Mouse (Mus musculus) midbrain, embryonic 12.5 days (tissue): Measurements from ENCODE around the gene Tbkbp1. TPM values are rescaled to one million over a fixed set of nuclear protein-coding genes. Genes with fewer than 3 reads are reported as not detected.
A peak's percentile ranks its signal among the peaks of the same experiment; 100 is the strongest.

ENCODE experiments used
- ATAC-seq: fragments of 200-750 bp; cut with Nextera tagmentation; 2 replicates; pipeline ENCODE4 v1.8.0; 2017; ENCODE audit warnings: low read depth, moderate TSS enrichment, moderate library complexity; ENCODE audit not compliant: low FRiP score
- H3K27ac ChIP-seq: fragments of 300-500 bp; sonication (generic); replicated peaks from 2 replicates; pipeline ENCODE4 v1.5.1; 2016; ENCODE audit warnings: mild to moderate bottlenecking
- H3K27me3 ChIP-seq: fragments of 300-500 bp; sonication (generic); 2 replicates; pipeline ENCODE4 v1.6.1; 2016; ENCODE audit warnings: mild to moderate bottlenecking
- H3K36me3 ChIP-seq: fragments of 300-500 bp; sonication (generic); 2 replicates; pipeline ENCODE4 v1.6.1; 2016
- H3K4me1 ChIP-seq: fragments of 300-500 bp; sonication (generic); 2 replicates; pipeline ENCODE4 v1.6.1; 2016
- H3K4me2 ChIP-seq: fragments of 300-500 bp; sonication (generic); replicated peaks from 2 replicates; pipeline ENCODE4 v1.6.1; 2016; ENCODE audit warnings: mild to moderate bottlenecking, moderate library complexity
- H3K4me3 ChIP-seq: fragments of 300-500 bp; sonication (generic); 2 replicates; pipeline ENCODE4 v1.5.1; 2016; ENCODE audit warnings: mild to moderate bottlenecking
- H3K9ac ChIP-seq: fragments of 300-500 bp; sonication (generic); replicated peaks from 2 replicates; pipeline ENCODE4 v1.6.1; 2016; ENCODE audit warnings: mild to moderate bottlenecking, moderate library complexity
- H3K9me3 ChIP-seq: fragments of 300-500 bp; sonication (generic); 2 replicates; pipeline ENCODE4 v1.6.1; 2016; ENCODE audit warnings: mild to moderate bottlenecking
- WGBS: fragments of 180-500 bp; shearing (Covaris S2); methylation state at CpG from one replicate; pipeline ENCODE4 v1.1.7; 2016; 5-methylcytosine and 5-hydroxymethylcytosine counted together
- polyA plus RNA-seq: library from polyadenylated mRNA; unstranded; fragments of >200 nt; fragmentation: Nextera tagmentation; extraction: Ambion mirVana; gene quantifications from 2 replicates; pipeline ENCODE4 v1.2.1, GENCODE M21; 2016

Gene Tbkbp1
- polyA plus RNA-seq, 1 experiment from 2014 or later: 6.7 TPM

DNA sequence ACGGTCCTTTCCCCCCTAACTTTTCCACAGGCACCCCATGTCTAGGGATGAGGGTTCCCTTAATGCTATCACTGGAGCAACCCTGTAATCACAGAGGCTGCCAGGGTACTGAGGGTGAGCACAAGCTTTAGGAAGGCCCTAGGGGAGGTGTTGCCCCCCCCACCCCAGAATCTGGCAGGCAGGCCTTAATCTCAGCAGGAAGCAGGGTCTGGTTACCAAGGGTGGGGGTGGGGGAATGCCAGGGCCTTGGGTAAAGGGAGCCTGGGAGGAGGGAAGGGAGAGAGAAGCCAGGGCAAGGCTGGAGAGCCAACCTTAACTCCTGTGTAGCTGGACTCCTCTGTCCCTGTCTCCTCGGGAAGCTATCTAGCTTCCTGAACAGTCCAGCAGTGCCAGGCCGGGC, 30.7 kb downstream of the Tbkbp1 start:
- Histone ChIP-seq H3K4me2 (no peak overlapping the region), H3K4me3 (no peak overlapping the region), H3K9ac (no peak overlapping the region), H3K9me3 (no peaks in the 10 kb centered on the region), H3K4me1 (peaks cover 20% of the 10 kb centered on the region), H3K27me3 (peaks cover 59% of the 10 kb centered on the region), H3K27ac (no peak overlapping the region), H3K36me3 (no peaks in the 10 kb centered on the region)
- ATAC-seq: no peak
- 55% methylated on average over 3 of the region's 3 CpGs for WGBS

DNA sequence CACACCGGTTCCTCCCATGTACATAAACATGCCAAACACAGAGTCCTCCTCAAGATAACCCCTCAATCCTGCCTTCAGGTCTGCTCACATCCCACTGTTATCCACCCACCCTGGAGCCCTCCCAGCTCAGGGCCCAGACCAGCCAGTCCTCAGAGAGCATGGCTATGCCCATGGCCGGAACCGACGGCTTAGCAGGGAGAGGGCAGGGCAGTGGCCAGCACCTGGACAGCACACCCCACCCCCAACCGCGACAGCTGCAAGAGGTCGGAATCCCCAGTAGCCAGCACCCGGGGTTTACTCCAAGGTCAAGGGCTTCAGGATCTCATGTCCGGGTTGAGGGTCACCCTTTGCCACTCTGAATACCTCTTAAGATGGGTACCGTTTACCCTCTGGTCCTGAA, 31.1 kb downstream of the Tbkbp1 start:
- Histone ChIP-seq H3K4me2 (no peak overlapping the region), H3K9ac (no peak overlapping the region), H3K27me3 (peaks cover 61% of the 10 kb centered on the region), H3K4me3 (no peak overlapping the region), H3K9me3 (no peaks in the 10 kb centered on the region), H3K4me1 (peaks cover 24% of the 10 kb centered on the region), H3K27ac (no peak overlapping the region), H3K36me3 (no peaks in the 10 kb centered on the region)
- ATAC-seq: no peak
- WGBS: 54% methylated on average over 10 of the region's 10 CpGs

DNA sequence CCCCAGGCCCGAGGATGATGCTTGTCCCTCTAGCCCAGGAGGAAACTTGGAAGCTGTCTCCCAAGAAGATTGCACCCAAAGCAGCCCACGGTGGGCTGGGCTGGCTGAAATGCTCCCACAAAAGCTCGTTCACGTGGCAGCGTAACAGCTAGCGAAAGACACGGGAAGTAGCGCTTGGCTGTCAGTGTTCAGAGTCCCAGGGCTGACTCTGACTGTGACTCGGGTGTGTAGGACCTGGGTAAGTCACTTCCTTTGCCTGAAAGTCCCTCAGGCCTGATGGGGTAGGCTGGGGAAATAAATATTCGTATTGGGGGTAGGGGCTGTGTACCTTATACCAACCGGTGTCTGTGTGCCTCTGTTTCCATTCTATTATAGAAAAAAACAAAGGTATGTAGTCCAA, 35.5 kb downstream of the Tbkbp1 start:
- Histone ChIP-seq H3K9ac (no peak overlapping the region), H3K27me3 (peaks cover 80% of the 10 kb centered on the region), H3K4me1 (peaks cover 18% of the 10 kb centered on the region), H3K9me3 (no peaks in the 10 kb centered on the region), H3K4me3 (no peak overlapping the region), H3K27ac (no peak overlapping the region), H3K4me2 (no peak overlapping the region), H3K36me3 (no peaks in the 10 kb centered on the region)
- 11% methylated on average over 11 of the region's 11 CpGs for WGBS
- ATAC-seq: no peak

DNA sequence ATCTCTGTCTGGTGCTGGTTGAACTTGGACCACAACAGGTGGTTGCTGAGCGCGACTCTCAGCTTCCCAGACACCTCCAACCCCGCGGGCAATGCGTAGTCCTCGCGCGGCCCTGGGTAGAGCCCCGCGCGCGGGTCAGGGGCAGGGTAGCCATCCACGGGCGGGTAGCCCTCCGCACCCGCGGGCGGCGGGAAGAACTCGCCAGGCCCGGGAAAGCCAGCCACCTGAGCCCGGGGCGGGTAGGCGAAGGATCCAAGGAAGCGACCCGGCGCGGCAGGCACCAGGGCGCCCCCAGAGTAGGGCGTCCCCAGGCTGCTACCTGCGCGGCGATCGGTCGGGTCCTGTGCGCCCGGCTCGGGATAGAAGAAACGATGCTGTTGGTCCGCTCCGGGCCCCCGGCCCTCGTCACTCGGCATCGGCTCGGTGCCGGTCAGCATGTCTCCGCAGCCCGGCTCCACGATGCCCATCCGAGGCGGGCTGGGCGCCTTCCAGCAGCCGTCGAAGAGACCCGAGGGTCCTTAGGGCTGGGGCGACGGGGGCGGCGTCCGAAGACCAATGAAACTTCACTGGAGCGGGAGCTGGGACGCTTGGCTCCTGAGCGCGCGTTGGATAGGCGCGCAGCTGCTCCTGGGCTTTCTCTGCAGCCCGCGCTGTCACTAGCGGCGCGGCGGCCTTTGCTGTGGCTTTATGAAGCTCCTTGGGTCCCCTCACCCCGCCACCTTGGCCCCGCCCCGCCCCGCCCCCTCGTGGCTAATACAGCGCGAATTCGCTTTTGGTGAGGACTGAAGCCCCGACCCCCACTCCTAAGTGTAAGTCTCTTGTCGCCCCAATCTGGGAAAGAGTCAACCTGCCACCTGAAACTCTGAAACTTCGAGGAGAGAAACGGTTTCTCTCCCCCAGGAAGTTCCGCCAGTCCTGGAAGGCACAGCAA, 36.4 kb downstream of the Tbkbp1 start, which contains the start of gene Tbx21:
Tbx21 (minus strand) TSS at position 661 of the 931 bp plus-strand sequence.
- Histone ChIP-seq H3K9ac (peak within 1 kb of the TSS; percentile 28; the same call in 1 of the 2 replicates), H3K36me3 (no peaks in the 10 kb centered on the region), H3K9me3 (no peaks in the 10 kb centered on the region), H3K4me3 (peak within 1 kb of the TSS; percentile 41), H3K27ac (no peak within 1 kb of the TSS), H3K4me1 (peaks cover 18% of the 10 kb centered on the region), H3K4me2 (peak within 1 kb of the TSS; percentile 65), H3K27me3 (peaks cover 79% of the 10 kb centered on the region)
- WGBS: under 1% methylated on average over 79 of the region's 87 CpGs
- no peak for ATAC-seq

DNA sequence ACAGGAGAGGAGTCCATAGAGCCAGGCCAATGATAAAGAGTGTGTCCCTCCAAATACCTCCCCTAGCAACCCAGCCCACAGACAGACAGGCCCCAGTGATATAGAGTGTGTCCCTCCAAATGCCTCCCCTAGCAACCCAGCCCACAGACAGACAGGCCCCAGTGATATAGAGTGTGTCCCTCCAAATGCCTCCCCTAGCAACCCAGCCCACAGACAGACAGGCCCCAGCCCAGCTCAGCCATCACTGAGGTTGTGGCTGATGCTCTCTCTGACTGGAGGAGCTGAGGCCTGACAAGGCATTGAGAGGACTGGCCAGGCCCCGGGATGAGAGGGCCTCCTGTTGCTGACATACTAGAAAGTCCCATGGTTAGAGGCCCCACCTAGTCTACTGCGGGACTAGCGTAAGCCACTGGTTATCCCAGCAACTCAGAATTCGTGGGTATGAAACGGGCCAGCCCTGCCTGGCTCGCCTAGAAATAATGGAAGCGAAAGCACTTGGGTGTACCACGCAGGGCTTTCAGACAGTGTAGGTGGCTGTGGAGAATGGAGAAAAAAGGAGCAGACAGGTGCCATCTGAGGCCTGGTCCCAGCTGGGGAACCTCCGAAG, 38.7 kb downstream of the Tbkbp1 start:
- Histone ChIP-seq H3K27ac (no peak overlapping the region), H3K36me3 (no peaks in the 10 kb centered on the region), H3K4me3 (no peak overlapping the region), H3K4me1 (peaks cover 18% of the 10 kb centered on the region), H3K9me3 (no peaks in the 10 kb centered on the region), H3K4me2 (no peak overlapping the region), H3K9ac (no peak overlapping the region), H3K27me3 (peaks cover 64% of the 10 kb centered on the region)
- ATAC-seq: no peak
- 81% methylated on average over 9 of the region's 9 CpGs for WGBS

DNA sequence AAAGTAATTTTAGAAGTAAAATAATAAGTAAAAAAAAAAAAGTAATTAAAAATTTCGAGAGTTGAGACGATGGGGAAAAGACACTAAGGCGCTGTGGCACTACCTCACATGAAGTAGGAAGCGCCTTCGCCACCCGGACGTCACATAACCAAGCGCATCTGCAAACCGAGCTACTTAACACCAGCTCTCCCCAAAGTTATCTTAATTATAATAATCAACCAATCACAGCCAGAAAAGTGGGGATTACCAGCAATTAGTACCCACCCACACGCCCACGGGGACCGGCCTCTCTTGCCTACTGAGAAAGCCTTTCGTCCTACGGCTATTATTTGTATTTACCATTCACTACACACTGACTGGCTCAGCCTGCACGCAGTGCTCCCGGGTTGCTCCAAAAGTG, 42.3 kb downstream of the Tbkbp1 start:
- Histone ChIP-seq H3K4me1 (peaks cover under 1% of the 10 kb centered on the region; the same call in 1 of the 2 replicates), H3K9me3 (no peaks in the 10 kb centered on the region), H3K36me3 (no peaks in the 10 kb centered on the region), H3K4me3 (no peak overlapping the region), H3K27ac (no peak overlapping the region), H3K4me2 (no peak overlapping the region), H3K27me3 (peaks cover 32% of the 10 kb centered on the region), H3K9ac (no peak overlapping the region)
- 79% methylated on average over 16 of the region's 16 CpGs for WGBS
- ATAC-seq: no peak

DNA sequence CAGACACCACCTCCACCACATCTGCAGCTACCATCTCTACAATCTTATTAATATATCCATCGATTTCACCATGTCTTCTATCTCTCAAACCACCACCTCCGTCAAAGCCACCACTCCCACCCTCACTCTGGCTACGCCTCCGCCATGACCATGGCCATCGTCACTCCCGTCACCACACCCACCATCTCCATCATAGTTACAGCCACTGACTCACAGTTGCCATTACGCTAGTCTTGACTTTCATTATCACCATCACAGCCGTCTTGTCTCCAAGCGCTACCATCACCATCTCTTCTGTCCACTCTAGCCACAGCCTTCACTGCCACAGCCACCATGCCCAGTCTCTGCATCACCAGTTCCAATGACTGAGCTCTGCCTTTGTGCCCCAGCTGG, 47.2 kb downstream of the Tbkbp1 start:
- Histone ChIP-seq H3K27me3 (peaks cover 27% of the 10 kb centered on the region), H3K27ac (no peak overlapping the region), H3K4me3 (no peak overlapping the region), H3K9ac (no peak overlapping the region), H3K9me3 (no peaks in the 10 kb centered on the region), H3K4me2 (no peak overlapping the region), H3K4me1 (no peaks in the 10 kb centered on the region), H3K36me3 (no peaks in the 10 kb centered on the region)
- no peak for ATAC-seq
- 94% methylated on average over 9 of the region's 9 CpGs for WGBS

DNA sequence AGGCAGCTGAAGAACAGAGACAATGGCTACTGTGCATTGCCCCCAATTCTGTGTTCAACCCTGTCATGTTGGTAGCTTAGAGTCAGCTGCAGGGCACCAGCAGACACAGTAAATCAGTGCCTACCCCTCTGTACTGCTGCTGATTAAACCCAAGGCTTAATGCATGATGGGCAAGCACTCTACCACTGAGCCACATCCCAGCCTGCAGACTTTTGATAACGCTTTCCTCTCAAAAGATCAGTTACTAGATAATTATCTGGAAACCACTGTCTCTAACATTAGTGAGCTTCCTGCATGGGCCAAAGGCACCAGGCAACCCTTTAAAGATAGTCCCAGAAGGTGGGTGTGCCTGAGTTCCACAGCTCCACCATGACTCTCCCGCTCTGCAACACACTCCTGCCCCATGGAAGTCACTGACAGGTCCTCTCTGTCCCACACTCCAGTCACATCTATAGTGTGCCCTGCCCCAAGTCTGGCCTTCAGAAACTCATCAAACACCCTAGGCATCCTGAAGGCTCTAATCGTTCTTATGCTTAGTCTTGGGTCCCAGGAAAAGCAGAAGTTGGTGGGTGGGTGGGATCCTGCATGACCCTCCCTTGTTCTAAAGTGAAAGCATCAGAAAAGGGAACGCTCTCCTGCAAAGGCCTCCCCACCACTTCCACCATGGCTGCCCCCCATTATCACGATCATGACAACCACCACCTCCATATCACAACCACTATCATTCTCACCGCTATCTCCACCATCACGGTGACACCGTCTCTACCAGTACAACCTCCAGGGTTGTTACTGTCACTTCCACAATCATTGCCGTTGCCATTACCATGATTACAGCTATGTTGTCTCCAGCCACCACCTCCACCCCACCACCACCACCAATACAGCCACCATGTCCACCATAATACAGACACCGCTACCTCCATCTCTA, 47.9 kb downstream of the Tbkbp1 start:
- 92% methylated on average over 10 of the region's 10 CpGs for WGBS
- Histone ChIP-seq H3K27ac (no peak overlapping the region), H3K36me3 (no peaks in the 10 kb centered on the region), H3K27me3 (peaks cover 34% of the 10 kb centered on the region), H3K4me2 (no peak overlapping the region), H3K9ac (no peak overlapping the region), H3K4me1 (no peaks in the 10 kb centered on the region), H3K4me3 (no peak overlapping the region), H3K9me3 (no peaks in the 10 kb centered on the region)
- no peak for ATAC-seq

DNA sequence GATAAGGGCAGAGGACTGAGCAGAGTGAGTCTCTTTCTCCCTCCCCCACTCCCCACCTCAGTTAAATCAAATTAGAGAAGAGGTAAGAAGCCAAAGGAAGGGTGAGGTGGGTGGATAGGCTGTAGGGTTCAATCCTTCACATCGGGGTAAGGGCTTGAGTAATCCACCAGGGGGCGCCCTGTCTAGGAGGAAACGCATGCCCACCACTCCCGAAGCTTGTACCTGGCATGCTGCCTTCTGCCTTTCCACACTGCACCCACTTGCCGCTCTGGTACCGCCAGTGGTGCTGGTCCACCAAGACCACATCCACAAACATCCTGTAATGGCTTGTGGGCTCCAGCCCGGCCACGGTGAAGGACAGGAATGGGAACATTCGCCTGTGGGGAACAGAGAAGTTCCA, 49.6 kb downstream of the Tbkbp1 start:
- H3K36me3 ChIP-seq: no peaks in the 10 kb centered on the region
- H3K4me2 ChIP-seq: no peak overlapping the region
- H3K9ac ChIP-seq: no peak overlapping the region
- no peaks in the 10 kb centered on the region for H3K9me3 ChIP-seq
- H3K4me3 ChIP-seq: no peak overlapping the region
- 19% methylated on average over 9 of the region's 9 CpGs for WGBS
- H3K4me1 ChIP-seq: no peaks in the 10 kb centered on the region
- ATAC-seq: no peak
- peaks cover 43% of the 10 kb centered on the region for H3K27me3 ChIP-seq
- H3K27ac ChIP-seq: no peak overlapping the region

DNA sequence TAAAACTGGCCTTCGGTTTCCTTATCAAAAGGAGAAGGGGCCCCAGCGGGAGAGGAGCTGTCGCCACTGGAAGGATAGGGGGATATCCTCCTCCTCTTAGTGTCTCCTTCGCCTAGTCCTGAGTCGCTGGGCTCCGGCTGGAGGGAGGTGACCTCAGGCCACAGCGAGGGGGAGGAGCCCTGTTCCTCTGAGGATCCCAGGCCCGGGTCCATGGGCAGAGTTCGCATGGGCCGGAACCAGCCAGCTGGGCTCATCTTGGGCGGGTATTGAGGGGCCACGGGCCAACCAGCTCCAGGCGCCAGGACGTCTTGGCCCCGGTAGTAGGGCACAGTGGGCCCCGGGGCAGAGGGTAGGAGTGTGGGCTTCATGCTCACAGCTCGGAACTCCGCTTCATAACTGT, 52.5 kb downstream of the Tbkbp1 start:
- H3K27me3 ChIP-seq: peaks cover 39% of the 10 kb centered on the region

DNA sequence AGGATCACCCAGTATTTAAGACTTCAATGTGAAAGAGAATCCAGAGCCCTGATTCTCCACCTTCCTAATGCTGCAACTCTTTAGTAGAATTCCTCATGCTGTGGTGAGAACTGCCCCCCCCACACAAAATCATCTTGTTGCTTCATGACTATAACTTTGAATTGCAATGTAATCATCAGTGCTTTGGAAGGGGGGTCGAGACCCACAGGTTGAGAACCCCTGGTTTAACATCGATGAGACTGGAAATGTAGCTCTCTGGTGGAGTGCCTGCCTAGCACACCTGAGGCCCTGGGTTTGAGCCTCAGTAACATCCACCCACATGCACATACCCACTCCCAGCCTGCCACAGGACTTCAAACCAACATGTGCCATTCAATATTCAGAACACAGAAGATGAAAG, 56.7 kb downstream of the Tbkbp1 start:
- H3K27me3 ChIP-seq: peaks cover 31% of the 10 kb centered on the region
- no peak overlapping the region for H3K27ac ChIP-seq
- 68% methylated on average over 2 of the region's 2 CpGs for WGBS
- no peak overlapping the region for H3K4me2 ChIP-seq
- H3K4me3 ChIP-seq: no peak overlapping the region
- no peak for ATAC-seq
- no peaks in the 10 kb centered on the region for H3K4me1 ChIP-seq
- H3K36me3 ChIP-seq: no peaks in the 10 kb centered on the region
- no peaks in the 10 kb centered on the region for H3K9me3 ChIP-seq
- no peak overlapping the region for H3K9ac ChIP-seq

More for the DNA sequence above, 52.5 kb downstream of the Tbkbp1 start:
- no peak overlapping the region for H3K4me2 ChIP-seq
- no peak overlapping the region for H3K9ac ChIP-seq
- ATAC-seq: no peak
- H3K36me3 ChIP-seq: no peaks in the 10 kb centered on the region
- no peaks in the 10 kb centered on the region for H3K9me3 ChIP-seq
- H3K27ac ChIP-seq: no peak overlapping the region
- no peak overlapping the region for H3K4me3 ChIP-seq
- no peaks in the 10 kb centered on the region for H3K4me1 ChIP-seq
- 27% methylated on average over 18 of the region's 18 CpGs for WGBS
